ENCODE assay signal across 9 mouse cellular contexts in genomic region chr5:63951421-63951911, GRCm38 (mm10). TPM values are rescaled to one million over a fixed set of nuclear protein-coding genes. Genes with fewer than 3 reads are reported as not detected.
DNase-seq lines count a peak whose midpoint lies in the region; ATAC-seq and TF ChIP-seq lines count a peak whose summit lies in the region.
"Had no signal": no experiment of that assay in that cellular context is flagged by ENCODE, and none has a peak within 500 bp of the region (broad histone marks: within the 10 kb centered on the region; RNA-seq: fewer than 3 reads in every experiment).

No protein-coding gene starts in this region.

- peaks cover 64% of the 10 kb centered on the region for H3K4me1 ChIP-seq in kidney, embryonic 15.5 days
- H3K4me1 ChIP-seq in thymus, adult 2 months (replicated peaks; ENCODE audit: control insufficient read depth, insufficient read depth, low read length), result 0 out of 2 replicates have a peak, but pooled peaks cover 2% of the 10 kb centered on the region
- H3K4me1 ChIP-seq in midbrain, embryonic 13.5 days (replicated peaks), result peaks cover 7% of the 10 kb centered on the region; the same call in 1 of the 2 replicates
- H3K4me1 ChIP-seq: hindbrain, embryonic 15.5 days had no signal

- H3K9ac ChIP-seq in kidney, embryonic 15.5 days, result no peak overlapping the region
- no peak overlapping the region for H3K9ac ChIP-seq in midbrain, embryonic 13.5 days (replicated peaks)
- H3K9ac ChIP-seq: hindbrain, embryonic 15.5 days had no signal

- TF ChIP-seq CTCF in thymus, adult 2 months (IDR thresholded peaks at IDR 0.05; ENCODE audit: borderline replicate concordance, control insufficient read depth, extremely low read depth, insufficient read depth, low read length, poor library complexity), result no peak

- peak; percentile 63 to 82 for DNase-seq in adrenal gland, adult (ENCODE audit: inconsistent age in 2 of 2, low spot score in 1 of 2)
- DNase-seq in adrenal gland, adult 18-20 months (ENCODE audit: low spot score in 2 of 2), result no peak
- DNase-seq in adrenal gland, postnatal 14 days, result peak; percentile 60
- DNase-seq in heart, adult 8-10 months (ENCODE audit: low spot score), result peak; percentile 77
- DNase-seq in layer of hippocampus, adult 11-12 months (ENCODE audit: low spot score), result no peak
- no peak for DNase-seq in thymus, adult 2 months

- H3K27ac ChIP-seq in kidney, embryonic 15.5 days, result peak overlapping the region; percentile 72
- H3K27ac ChIP-seq in thymus, adult 2 months (ENCODE audit: control insufficient read depth, insufficient read depth, low read length), result no peak overlapping the region
- H3K27ac ChIP-seq in midbrain, embryonic 13.5 days, result no peak overlapping the region
- H3K27ac ChIP-seq: hindbrain, embryonic 15.5 days had no signal

- H3K4me3 ChIP-seq in kidney, embryonic 15.5 days (replicated peaks), result no peak overlapping the region
- no peak overlapping the region for H3K4me3 ChIP-seq in thymus, adult 2 months (ENCODE audit: control insufficient read depth, insufficient read depth, low read length)
- no peak overlapping the region for H3K4me3 ChIP-seq in midbrain, embryonic 13.5 days (replicated peaks)
- H3K4me3 ChIP-seq: hindbrain, embryonic 15.5 days had no signal

- ATAC-seq in kidney, embryonic 15.5 days (replicated peaks; ENCODE audit: low FRiP score), result peak; percentile 34; the same call in 1 of the 2 replicates
- no peak for ATAC-seq in midbrain, embryonic 13.5 days

- TF ChIP-seq POLR2A in thymus, adult 2 months (IDR thresholded peaks at IDR 0.05; ENCODE audit: control insufficient read depth, extremely low read depth, insufficient read depth, low read length, poor library complexity), result no peak

- H3K36me3 ChIP-seq in kidney, embryonic 15.5 days, result no peaks in the 10 kb centered on the region
- no peaks in the 10 kb centered on the region for H3K36me3 ChIP-seq in thymus, adult 2 months (ENCODE audit: control insufficient read depth, insufficient read depth, low read length)
- no peaks in the 10 kb centered on the region for H3K36me3 ChIP-seq in midbrain, embryonic 13.5 days
- H3K36me3 ChIP-seq: hindbrain, embryonic 15.5 days had no signal

- H3K27me3 ChIP-seq in kidney, embryonic 15.5 days, result no peaks in the 10 kb centered on the region
- no peaks in the 10 kb centered on the region for H3K27me3 ChIP-seq in thymus, adult 2 months (ENCODE audit: control insufficient read depth, insufficient read depth, low read length)
- no peaks in the 10 kb centered on the region for H3K27me3 ChIP-seq in midbrain, embryonic 13.5 days
- H3K27me3 ChIP-seq: hindbrain, embryonic 15.5 days had no signal

- WGBS in kidney, embryonic 15.5 days, result 66% methylated on average over 11 of the region's 11 CpGs
- 94% methylated on average over 11 of the region's 11 CpGs for WGBS in thymus, adult 2 months
- WGBS in midbrain, embryonic 13.5 days, result 91% methylated on average over 11 of the region's 11 CpGs

- no peaks in the 10 kb centered on the region for H3K9me3 ChIP-seq in kidney, embryonic 15.5 days (replicated peaks)
- H3K9me3 ChIP-seq in midbrain, embryonic 13.5 days, result no peaks in the 10 kb centered on the region
- H3K9me3 ChIP-seq: hindbrain, embryonic 15.5 days had no signal

- H3K4me2 ChIP-seq in kidney, embryonic 15.5 days, result no peak overlapping the region
- no peak overlapping the region for H3K4me2 ChIP-seq in midbrain, embryonic 13.5 days (replicated peaks)
- H3K4me2 ChIP-seq: hindbrain, embryonic 15.5 days had no signal

RNA-seq across cellular contexts. Expression of gene Rell1, which starts 17.2 kb away (rescaled TPM):
- 100 to 1,000 TPM in 1 of 2 experiments, 10 to 100 TPM in 1; 69.2 to 115 TPM for total RNA-seq in adrenal gland, adult 18-20 months (2021)
- total RNA-seq in adrenal gland, postnatal 14 days (2021), result 46.5 and 50.0 TPM in 2 replicates
- total RNA-seq in heart, adult 8-10 months (2022), result 10 to 100 TPM in 1 of 4 experiments, 1 to 10 TPM in 3; 9.6 to 10.7 (median 9.8) TPM
- polyA plus RNA-seq in kidney, embryonic 15.5 days (2015; fragmentation: Nextera tagmentation; extraction: Ambion mirVana), result 24.0 and 25.5 TPM in 2 replicates
- polyA plus RNA-seq in thymus, adult 2 months (2012; rRNA removed), result 10.8 and 11.7 TPM in 2 replicates
- polyA plus RNA-seq in midbrain, embryonic 13.5 days (2015; fragmentation: Nextera tagmentation; extraction: Ambion mirVana), result 9.5 and 10.2 TPM in 2 replicates

Comparison
In these comparisons a context has a peak if more than half of its experiments do, and no peak if none do; other contexts are left out.
1. DNase-seq: peak in adrenal gland, adult (2 of 2), adrenal gland, postnatal 14 days (single experiment) and heart, adult 8-10 months (single experiment); none in adrenal gland, adult 18-20 months (0 of 2), layer of hippocampus, adult 11-12 months (single experiment) and thymus, adult 2 months (single experiment).